Mouse (Mus musculus) CH12.LX (cell line): ENCODE results near the gene Daam1. TPM values are rescaled to one million over a fixed set of nuclear protein-coding genes. Genes with fewer than 3 reads are reported as not detected.

Experiments
- DNase-seq: peaks from one replicate; pipeline ENCODE4 v3.0.0-alpha.2; 2013; ENCODE audit errors: extremely low read depth
- H3K27ac ChIP-seq: 2 replicates; pipeline ENCODE4 v1.5.1; 2012; ENCODE audit warnings: low read depth, mild to moderate bottlenecking, control low read depth, moderate library complexity; ENCODE audit not compliant: insufficient read depth
- H3K27me3 ChIP-seq: replicated peaks from 2 replicates; pipeline ENCODE3; 2012; ENCODE audit warnings: inconsistent platforms
- H3K36me3 ChIP-seq, 2 experiments: replicated peaks in 1 of 2; 2 replicates each; pipeline versions ENCODE3 to v1.6.1; 2012; ENCODE audit warnings: inconsistent platforms in 1 of 2, low read length in 1 of 2, mild to moderate bottlenecking in 1 of 2, mixed read lengths in 1 of 2, moderate library complexity in 1 of 2; ENCODE audit not compliant: control insufficient read depth in 1 of 2, insufficient read depth in 1 of 2
- H3K4me1 ChIP-seq, 2 experiments: 2 replicates each; pipeline ENCODE4 v1.6.1; 2012; ENCODE audit warnings: inconsistent platforms in 1 of 2, moderate library complexity in 1 of 2; ENCODE audit not compliant: insufficient read depth in 2 of 2, control insufficient read depth in 1 of 2
- H3K4me2 ChIP-seq: 2 replicates; pipeline ENCODE4 v1.6.1; 2012; ENCODE audit warnings: low read depth, mild to moderate bottlenecking, control low read depth; ENCODE audit not compliant: poor library complexity, insufficient read depth, severe bottlenecking
- H3K4me3 ChIP-seq, 3 experiments: fragments of 150-350 bp in 1 of 3; sonication (generic) in 1 of 3; replicated peaks in 1 of 3; 2 replicates each; pipeline versions ENCODE3 to v1.5.1; 2011 to 2012; ENCODE audit warnings: low read depth in 2 of 3, low read length in 2 of 3, mild to moderate bottlenecking in 2 of 3, moderate library complexity in 2 of 3, control low read depth in 1 of 3, improper control_type of control experiment in 1 of 3, inconsistent platforms in 1 of 3, mixed read lengths in 1 of 3; ENCODE audit not compliant: poor library complexity in 1 of 3
- H3K79me2 ChIP-seq: replicated peaks from 2 replicates; pipeline ENCODE4 v1.6.1; 2012; ENCODE audit warnings: mild to moderate bottlenecking, moderate library complexity; ENCODE audit not compliant: control insufficient read depth, poor library complexity, insufficient read depth, severe bottlenecking; ENCODE audit errors: extremely low read depth
- H3K9ac ChIP-seq: 2 replicates; pipeline ENCODE4 v1.6.1; 2012; ENCODE audit warnings: low read depth, mild to moderate bottlenecking, control low read depth, moderate library complexity; ENCODE audit not compliant: insufficient read depth
- H3K9me3 ChIP-seq: replicated peaks from 2 replicates; pipeline ENCODE3; 2012; ENCODE audit warnings: low read length, inconsistent platforms, mixed read lengths
- BHLHE40 ChIP-seq: IDR thresholded peaks from 2 replicates; pipeline ENCODE4 v1.6.1; 2011; ENCODE audit warnings: mild to moderate bottlenecking, low read depth, low read length, improper control_type of control experiment
- CHD2 ChIP-seq: IDR thresholded peaks from 2 replicates; pipeline ENCODE4 v1.6.1; 2011; ENCODE audit warnings: low read length, improper control_type of control experiment
- CTCF ChIP-seq, 2 experiments: IDR thresholded peaks in 1 of 2; conservative IDR thresholded peaks in 1 of 2; 2 replicates each; pipeline ENCODE4 v1.5.1; 2011 to 2012; ENCODE audit warnings: low read depth in 2 of 2, low read length in 2 of 2, improper control_type of control experiment in 1 of 2, inconsistent platforms in 1 of 2, mild to moderate bottlenecking in 1 of 2, moderate library complexity in 1 of 2
- E2F4 ChIP-seq: IDR thresholded peaks from 2 replicates; pipeline ENCODE4 v1.6.1; 2011; ENCODE audit warnings: low read depth, low read length, improper control_type of control experiment; ENCODE audit not compliant: insufficient replicate concordance
- ELF1 ChIP-seq: IDR thresholded peaks from 2 replicates; pipeline ENCODE4 v1.6.1; 2014; ENCODE audit warnings: low read depth, mild to moderate bottlenecking, inconsistent platforms, low read length, improper control_type of control experiment
- EP300 ChIP-seq: IDR thresholded peaks from 2 replicates; pipeline ENCODE4 v1.6.1; 2011; ENCODE audit warnings: low read length, improper control_type of control experiment
- GABPA ChIP-seq: IDR thresholded peaks from 2 replicates; pipeline ENCODE4 v1.6.1; 2012; ENCODE audit warnings: low read depth, low read length, improper control_type of control experiment, inconsistent platforms; ENCODE audit not compliant: insufficient replicate concordance
- HCFC1 ChIP-seq: IDR thresholded peaks from 2 replicates; pipeline ENCODE4 v1.6.1; 2012; ENCODE audit warnings: low read depth, mild to moderate bottlenecking, inconsistent platforms, low read length, improper control_type of control experiment
- IRF4 ChIP-seq: IDR thresholded peaks from 2 replicates; pipeline ENCODE4 v1.6.1; 2014; ENCODE audit warnings: low read depth, mild to moderate bottlenecking, inconsistent platforms, low read length, improper control_type of control experiment
- JUND ChIP-seq: conservative IDR thresholded peaks from 2 replicates; pipeline ENCODE4 v1.6.1; 2011; ENCODE audit warnings: low read depth, low read length, improper control_type of control experiment
- KAT2A ChIP-seq: IDR thresholded peaks from 2 replicates; pipeline ENCODE4 v1.6.1; 2012; ENCODE audit warnings: low read length, improper control_type of control experiment, inconsistent platforms; ENCODE audit not compliant: insufficient replicate concordance
- MAFK ChIP-seq: IDR thresholded peaks from 2 replicates; pipeline ENCODE4 v1.6.1; 2011; ENCODE audit warnings: low read length, improper control_type of control experiment; ENCODE audit not compliant: insufficient replicate concordance
- MAX ChIP-seq: IDR thresholded peaks from 2 replicates; pipeline ENCODE4 v1.6.1; 2011; ENCODE audit warnings: low read length, improper control_type of control experiment
- MAZ ChIP-seq: IDR thresholded peaks from 2 replicates; pipeline ENCODE4 v1.6.1; 2012; ENCODE audit warnings: low read depth, mild to moderate bottlenecking, inconsistent platforms, low read length, improper control_type of control experiment, moderate library complexity
- MXI1 ChIP-seq: IDR thresholded peaks from 2 replicates; pipeline ENCODE4 v1.6.1; 2011; ENCODE audit warnings: mild to moderate bottlenecking, low read depth, low read length, improper control_type of control experiment
- POLR2A ChIP-seq: IDR thresholded peaks from 2 replicates; pipeline ENCODE4 v1.6.1; 2011; ENCODE audit warnings: low read depth, mild to moderate bottlenecking, improper control_type of control experiment, low read length
- RAD21 ChIP-seq: IDR thresholded peaks from 2 replicates; pipeline ENCODE4 v1.6.1; 2011; ENCODE audit warnings: low read depth, mild to moderate bottlenecking, low read length, improper control_type of control experiment, moderate library complexity
- SIN3A ChIP-seq: IDR thresholded peaks from 2 replicates; pipeline ENCODE4 v1.6.1; 2012; ENCODE audit warnings: low read length, improper control_type of control experiment, inconsistent platforms
- TBP ChIP-seq: conservative IDR thresholded peaks from 2 replicates; pipeline ENCODE4 v1.6.1; 2011; ENCODE audit warnings: low read depth, low read length, improper control_type of control experiment
- UBTF ChIP-seq: IDR thresholded peaks from 2 replicates; pipeline ENCODE4 v1.6.1; 2012; ENCODE audit warnings: low read depth, mild to moderate bottlenecking, inconsistent platforms, low read length, improper control_type of control experiment, moderate library complexity
- USF1 ChIP-seq: IDR thresholded peaks from 2 replicates; pipeline ENCODE4 v1.6.1; 2014; ENCODE audit warnings: low read depth, mild to moderate bottlenecking, inconsistent platforms, low read length, improper control_type of control experiment
- USF2 ChIP-seq: conservative IDR thresholded peaks from 2 replicates; pipeline ENCODE4 v1.6.1; 2011; ENCODE audit warnings: low read depth, low read length, improper control_type of control experiment
- ZKSCAN1 ChIP-seq: IDR thresholded peaks from 2 replicates; pipeline ENCODE4 v1.6.1; 2012; ENCODE audit warnings: low read depth, inconsistent platforms, low read length, improper control_type of control experiment, borderline replicate concordance
- ZMIZ1 ChIP-seq: IDR thresholded peaks from 2 replicates; pipeline ENCODE4 v1.6.1; 2012; ENCODE audit warnings: low read depth, mild to moderate bottlenecking, inconsistent platforms, low read length, improper control_type of control experiment
- ZNF384 ChIP-seq: IDR thresholded peaks from 2 replicates; pipeline ENCODE4 v1.6.1; 2012; ENCODE audit warnings: low read depth, low read length, improper control_type of control experiment, inconsistent platforms
- dilution Hi-C: fragments of 300-500 bp; cut with MboI; formaldehyde crosslinking; loops from 2 replicates; pipeline ENCODE4 v1.14.3; 2020; ENCODE audit warnings: low sequenced_read_pairs; ENCODE audit not compliant: extremely low pct_unique_long_range_greater_than_20kb, extremely low pct_ligation_motif_present
- in situ Hi-C: fragments of 300-500 bp; cut with MboI; formaldehyde crosslinking; loops from 3 replicates; pipeline ENCODE4 v1.14.3; 2019; ENCODE audit warnings: low sequenced_read_pairs, low pct_ligation_motif_present, low pct_unique_long_range_greater_than_20kb, mixed read lengths
- polyA plus RNA-seq: library from polyadenylated mRNA; unstranded; fragments of >175 nt; gene quantifications from 2 replicates; pipeline ENCODE4 v1.2.1, GENCODE M21; 2012; ENCODE audit warnings: low read depth; ENCODE audit not compliant: insufficient read length
- total RNA-seq, 2 experiments: library from RNA; depleted of rRNA; stranded (reverse); fragments of 300-350 nt in 1 of 2; fragments of >200 nt in 1 of 2; gene quantifications; 2 replicates each; pipeline ENCODE4 v1.2.3; 2012 to 2014

Gene Daam1
- total and polyA plus RNA-seq, 3 experiments, result 10.7 to 27.9 (median 23.6) TPM

GRCm38 (mm10) chr12:71936636-71937035 lies 105.8 kb downstream of the Daam1 start (continued):
- no peak for TF ChIP-seq E2F4
- no peak for TF ChIP-seq MAX
- TF ChIP-seq JUND, result no peak

GRCm38 (mm10) chr12:71938513-71938912 lies 107.6 kb downstream of the Daam1 start:
- dilution Hi-C loops, result no loop called here
- Histone ChIP-seq H3K27me3 (no peaks in the 10 kb centered on the region), H3K79me2 (no peaks in the 10 kb centered on the region), H3K9me3 (no peaks in the 10 kb centered on the region), H3K4me2 (no peak overlapping the region), H3K4me1 (peaks cover 0 to 9% of the 10 kb centered on the region in 2 experiments; a peak in 2 of 4 replicates), H3K36me3 (peaks cover 17 to 88% of the 10 kb centered on the region in 2 experiments), H3K9ac (no peak overlapping the region), H3K27ac (no peak overlapping the region), H3K4me3 (no peak overlapping the region)
- no peak for TF ChIP-seq IRF4
- TF ChIP-seq HCFC1, result no peak
- TF ChIP-seq BHLHE40, result no peak
- TF ChIP-seq ZNF384, result no peak
- TF ChIP-seq KAT2A, result no peak
- no peak for TF ChIP-seq GABPA
- TF ChIP-seq CTCF (conservative IDR thresholded peaks at IDR 0.05 in 1 of 2, IDR thresholded peaks at IDR 0.05 in 1 of 2; ENCODE audit: low read depth in 2 of 2, low read length in 2 of 2), result no peak
- no peak for TF ChIP-seq E2F4
- TF ChIP-seq UBTF, result no peak
- TF ChIP-seq ZMIZ1, result no peak
- no peak for TF ChIP-seq EP300
- TF ChIP-seq SIN3A, result no peak
- no peak for TF ChIP-seq JUND
- no peak for TF ChIP-seq CHD2
- TF ChIP-seq USF2, result no peak
- TF ChIP-seq MAZ, result no peak
- TF ChIP-seq MXI1, result no peak
- in situ Hi-C loops, result no loop called here
- DNase-seq, result no peak

- in situ Hi-C loops, result no loop called here
- no peak for TF ChIP-seq CHD2
- no peak for TF ChIP-seq USF1
- TF ChIP-seq JUND, result no peak
- TF ChIP-seq USF2, result no peak
- no peak for TF ChIP-seq POLR2A
- no peak for TF ChIP-seq MAZ
- no peak for TF ChIP-seq ZKSCAN1
- no peak for TF ChIP-seq ELF1
- no peak for TF ChIP-seq RAD21
- no peak for TF ChIP-seq ZNF384
- TF ChIP-seq MXI1, result no peak
- no peak for TF ChIP-seq KAT2A
- no peak for TF ChIP-seq TBP
- no peak for TF ChIP-seq MAFK
- TF ChIP-seq, all 38 proteins: peak for 0
- no peak overlapping the region for H3K4me2 ChIP-seq
- H3K9ac ChIP-seq, result no peak overlapping the region
- peaks cover 34 to 96% of the 10 kb centered on the region in 2 experiments for H3K36me3 ChIP-seq
- H3K4me3 ChIP-seq, result no peak overlapping the region
- H3K79me2 ChIP-seq, result no peaks in the 10 kb centered on the region
- no peaks in the 10 kb centered on the region for H3K9me3 ChIP-seq
- no peak overlapping the region for H3K27ac ChIP-seq
- H3K4me1 ChIP-seq, result peaks cover 0 to 18% of the 10 kb centered on the region in 2 experiments; a peak in 3 of 4 replicates
- no peaks in the 10 kb centered on the region for H3K27me3 ChIP-seq
- no peak for DNase-seq
- dilution Hi-C loops, result no loop called here
Observed at GRCm38 (mm10) chr12:71941290-71941689, 110.4 kb downstream of the Daam1 start.
